Mouse (Mus musculus): ENCODE results near the gene Lsm6. TPM values are rescaled to one million over a fixed set of nuclear protein-coding genes. Genes with fewer than 3 reads are reported as not detected.
"Not testable (repeated sequence)": the region's sequence is repeated elsewhere in the genome, so short reads cannot be mapped to it uniquely, and the experiment has no call there.

Lsm6 gene
- polyA plus RNA-seq, 1 experiment from 2014 or later = 199 TPM

DNA sequence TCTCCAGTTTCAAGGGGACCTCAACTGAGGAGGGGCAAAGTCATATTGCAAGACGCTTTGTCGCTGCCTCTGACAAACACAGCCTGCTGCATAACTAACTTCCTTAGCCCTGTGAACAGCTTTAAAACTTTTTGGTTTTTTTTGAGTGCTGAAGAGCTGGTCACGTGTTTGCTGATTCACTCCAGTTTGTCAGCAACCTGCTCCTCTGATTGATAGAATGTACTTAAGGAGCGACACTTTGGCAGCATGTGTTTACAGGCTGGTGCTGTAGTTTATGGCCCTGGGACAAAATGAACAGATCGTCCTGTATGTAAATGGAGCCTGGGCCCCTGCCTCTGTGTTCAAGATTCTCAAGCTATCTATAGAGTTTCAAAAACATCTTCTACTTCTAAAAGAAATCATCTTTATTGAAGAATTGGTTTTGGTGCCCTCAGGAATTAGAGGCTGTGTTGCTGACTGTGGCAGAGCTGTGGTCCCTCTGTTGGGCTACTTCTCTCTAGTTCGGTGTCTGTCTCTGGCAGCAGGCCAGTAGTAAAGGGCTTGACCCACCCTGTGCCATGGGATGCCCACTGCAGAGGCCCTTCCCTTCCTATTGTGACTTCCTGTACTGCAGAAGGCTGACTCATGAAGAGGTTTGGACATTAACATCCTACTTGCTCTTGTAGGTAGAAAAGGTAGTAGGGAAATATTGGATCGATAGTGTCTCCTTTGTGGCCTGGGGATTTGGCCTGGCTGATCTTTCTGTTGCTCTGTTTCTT is 17.9 kb upstream of the Lsm6 start:
- no peak for ATAC-seq
- DNase-seq (ENCODE audit: low spot score) = peak; percentile 23
- H3K4me3 ChIP-seq (ENCODE audit: low read depth, low read length) = no peak overlapping the region
- no peaks in the 10 kb centered on the region for H3K9me3 ChIP-seq (replicated peaks; ENCODE audit: control insufficient read depth, low read length)
- H3K27ac ChIP-seq (ENCODE audit: low read depth, low read length) = no peak overlapping the region
- H3K36me3 ChIP-seq (ENCODE audit: control insufficient read depth, insufficient read depth, low read length) = no peaks in the 10 kb centered on the region
- H3K4me1 ChIP-seq (ENCODE audit: control insufficient read depth, insufficient read depth, low read length) = no peaks in the 10 kb centered on the region
- WGBS = 86% methylated on average over 7 of the region's 7 CpGs
- no peak overlapping the region for H3K9ac ChIP-seq (ENCODE audit: low read length)
- no peaks in the 10 kb centered on the region for H3K27me3 ChIP-seq (replicated peaks; ENCODE audit: control insufficient read depth, insufficient read depth, low read length)
- H3K4me2 ChIP-seq (ENCODE audit: low read length) = no peak overlapping the region

DNA sequence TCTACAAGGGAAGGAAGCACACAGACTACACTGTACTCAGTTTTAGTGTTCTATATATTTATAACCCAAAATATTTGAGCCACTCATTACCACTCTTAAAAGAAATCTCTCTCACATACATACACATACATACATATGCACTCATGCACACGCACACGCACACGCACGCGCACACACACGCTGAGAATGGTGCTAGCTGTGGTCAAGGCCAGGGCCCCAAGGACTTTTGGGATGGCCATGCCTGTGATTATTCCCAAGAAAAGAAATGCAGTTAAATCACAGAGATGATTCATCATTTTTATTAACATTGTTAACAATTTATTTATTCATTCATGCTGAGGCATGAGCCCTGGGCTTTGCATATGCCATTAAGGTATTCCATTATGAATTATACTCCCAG is 15.2 kb upstream of the Lsm6 start:
- Histone ChIP-seq H3K4me3 (ENCODE audit: low read depth, low read length) (no peak overlapping the region), H3K27me3 (replicated peaks; ENCODE audit: control insufficient read depth, insufficient read depth, low read length) (no peaks in the 10 kb centered on the region), H3K4me2 (ENCODE audit: low read length) (no peak overlapping the region), H3K9ac (ENCODE audit: low read length) (no peak overlapping the region), H3K4me1 (ENCODE audit: control insufficient read depth, insufficient read depth, low read length) (no peaks in the 10 kb centered on the region), H3K27ac (ENCODE audit: low read depth, low read length) (no peak overlapping the region), H3K9me3 (replicated peaks; ENCODE audit: control insufficient read depth, low read length) (no peaks in the 10 kb centered on the region), H3K36me3 (ENCODE audit: control insufficient read depth, insufficient read depth, low read length) (no peaks in the 10 kb centered on the region)
- DNase-seq (ENCODE audit: low spot score) (no peak), ATAC-seq (no peak)
- 98% methylated on average over 6 of the region's 6 CpGs for WGBS

DNA sequence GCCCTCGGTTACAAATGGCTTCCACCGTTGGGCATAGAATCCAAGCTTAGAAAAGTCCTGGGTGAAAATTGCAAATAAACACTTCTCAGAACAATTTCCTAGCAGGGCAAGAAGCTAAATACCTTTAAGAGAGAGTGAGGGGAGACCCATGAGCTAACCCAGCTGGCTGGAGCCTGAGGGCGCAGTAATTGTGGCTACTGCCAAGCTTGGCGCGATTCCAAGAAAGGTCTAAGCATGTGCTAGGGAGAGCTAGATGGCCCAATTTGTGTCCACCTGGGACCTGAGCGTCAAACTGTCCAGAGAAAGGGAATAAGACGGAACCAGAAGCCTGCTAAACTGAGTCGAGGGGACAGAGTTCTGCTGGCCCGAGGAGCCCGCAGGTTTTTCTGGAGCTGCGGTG is 7.5 kb upstream of the Lsm6 start:
- WGBS = 77% methylated on average over 11 of the region's 11 CpGs
- Histone ChIP-seq H3K4me3 (ENCODE audit: low read depth, low read length) (no peak overlapping the region), H3K4me1 (ENCODE audit: control insufficient read depth, insufficient read depth, low read length) (no peaks in the 10 kb centered on the region), H3K36me3 (ENCODE audit: control insufficient read depth, insufficient read depth, low read length) (no peaks in the 10 kb centered on the region), H3K9ac (ENCODE audit: low read length) (no peak overlapping the region), H3K27me3 (replicated peaks; ENCODE audit: control insufficient read depth, insufficient read depth, low read length) (no peaks in the 10 kb centered on the region), H3K27ac (ENCODE audit: low read depth, low read length) (no peak overlapping the region), H3K4me2 (ENCODE audit: low read length) (no peak overlapping the region), H3K9me3 (replicated peaks; ENCODE audit: control insufficient read depth, low read length) (no peaks in the 10 kb centered on the region)
- ATAC-seq (no peak), DNase-seq (ENCODE audit: low spot score) (peak; percentile 42)

DNA sequence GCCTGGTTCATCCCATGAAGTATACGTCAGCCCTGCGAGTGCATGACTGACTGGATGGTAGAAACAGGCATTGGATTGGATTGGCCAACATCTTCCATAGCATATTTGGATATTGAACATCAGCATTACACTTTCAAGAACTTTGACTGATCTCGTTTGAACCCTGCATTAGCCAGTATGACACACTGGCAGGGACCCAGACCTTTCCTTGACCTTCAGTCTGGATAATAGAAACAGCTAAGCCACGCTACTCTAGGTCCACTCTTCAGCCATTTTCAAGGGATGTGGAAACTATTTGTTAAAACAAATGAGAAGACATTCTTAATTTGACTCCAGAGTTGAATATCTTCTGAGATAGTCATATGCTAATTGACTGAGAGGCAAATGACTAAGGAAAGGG is 3.6 kb upstream of the Lsm6 start:
- no peak overlapping the region for H3K27ac ChIP-seq (ENCODE audit: low read depth, low read length)
- no peaks in the 10 kb centered on the region for H3K36me3 ChIP-seq (ENCODE audit: control insufficient read depth, insufficient read depth, low read length)
- 86% methylated on average over 4 of the region's 4 CpGs for WGBS
- peaks cover 4% of the 10 kb centered on the region; the same call in 1 of the 2 replicates for H3K4me1 ChIP-seq (ENCODE audit: control insufficient read depth, insufficient read depth, low read length)
- ATAC-seq (no peak), DNase-seq (ENCODE audit: low spot score) (no peak)
- no peaks in the 10 kb centered on the region for H3K27me3 ChIP-seq (replicated peaks; ENCODE audit: control insufficient read depth, insufficient read depth, low read length)
- no peaks in the 10 kb centered on the region for H3K9me3 ChIP-seq (replicated peaks; ENCODE audit: control insufficient read depth, low read length)
- H3K4me3 ChIP-seq (ENCODE audit: low read depth, low read length) = no peak overlapping the region
- H3K9ac ChIP-seq (ENCODE audit: low read length) = no peak overlapping the region
- no peak overlapping the region for H3K4me2 ChIP-seq (ENCODE audit: low read length)

DNA sequence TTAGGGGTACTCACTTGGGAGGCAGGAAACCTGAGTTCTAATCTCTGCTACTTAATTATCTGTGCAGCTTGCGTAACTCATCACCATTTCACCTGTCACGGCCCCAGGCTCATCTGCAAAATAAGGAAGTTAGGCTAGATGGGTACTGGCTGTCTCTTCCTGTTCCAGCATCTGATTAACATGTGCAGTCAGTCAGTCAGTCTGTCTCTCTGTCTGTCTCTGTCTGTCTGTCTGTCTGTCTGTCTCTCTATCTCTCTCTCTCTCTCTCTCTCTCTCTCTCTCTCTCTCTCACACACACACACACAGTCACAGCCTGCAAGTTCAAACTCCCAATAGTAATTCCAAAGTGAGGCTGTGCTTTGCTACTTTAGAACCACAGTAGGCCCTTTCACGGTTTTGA is 967 bp downstream of the Lsm6 start:
- peak overlapping the region; percentile 90 for H3K9ac ChIP-seq (ENCODE audit: low read length)
- 38% methylated on average over 3 of the region's 3 CpGs for WGBS
- H3K4me1 ChIP-seq (ENCODE audit: control insufficient read depth, insufficient read depth, low read length); H3K36me3 ChIP-seq (ENCODE audit: control insufficient read depth, insufficient read depth, low read length); H3K9me3 ChIP-seq (replicated peaks; ENCODE audit: control insufficient read depth, low read length); H3K27me3 ChIP-seq (replicated peaks; ENCODE audit: control insufficient read depth, insufficient read depth, low read length); ATAC-seq; H3K27ac ChIP-seq (ENCODE audit: low read depth, low read length); DNase-seq (ENCODE audit: low spot score): not testable (repeated sequence)
- H3K4me2 ChIP-seq (ENCODE audit: low read length) = peak overlapping the region; percentile 65
- H3K4me3 ChIP-seq (ENCODE audit: low read depth, low read length) = peak overlapping the region; percentile 75

DNA sequence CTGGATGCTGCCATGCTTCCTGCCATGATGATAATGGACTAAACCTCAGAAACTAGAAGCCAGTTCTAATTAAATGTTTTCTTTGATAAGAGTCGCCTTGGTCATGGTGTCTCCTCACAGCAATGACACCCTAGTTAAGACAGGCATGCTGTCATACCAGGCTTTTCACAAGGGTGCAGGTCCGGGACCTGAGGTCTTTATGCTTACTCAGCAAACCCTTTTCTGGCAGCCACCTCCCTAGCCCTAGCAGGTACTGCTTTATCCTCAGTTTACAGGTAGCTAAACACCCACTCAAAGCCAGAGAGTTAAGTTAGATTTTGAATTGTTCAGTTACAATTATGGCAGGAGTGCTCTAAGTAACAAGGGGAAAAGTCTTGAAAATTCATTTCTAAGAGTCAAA is 6.2 kb downstream of the Lsm6 start:
- DNase-seq (ENCODE audit: low spot score) (no peak), ATAC-seq (no peak)
- Histone ChIP-seq H3K4me2 (ENCODE audit: low read length) (no peak overlapping the region), H3K36me3 (ENCODE audit: control insufficient read depth, insufficient read depth, low read length) (peaks cover 32% of the 10 kb centered on the region), H3K4me1 (ENCODE audit: control insufficient read depth, insufficient read depth, low read length) (peaks cover 14% of the 10 kb centered on the region), H3K27ac (ENCODE audit: low read depth, low read length) (no peak overlapping the region), H3K4me3 (ENCODE audit: low read depth, low read length) (no peak overlapping the region), H3K9ac (ENCODE audit: low read length) (no peak overlapping the region), H3K9me3 (replicated peaks; ENCODE audit: control insufficient read depth, low read length) (no peaks in the 10 kb centered on the region), H3K27me3 (replicated peaks; ENCODE audit: control insufficient read depth, insufficient read depth, low read length) (no peaks in the 10 kb centered on the region)
- WGBS = 96% methylated on average over 2 of the region's 2 CpGs

DNA sequence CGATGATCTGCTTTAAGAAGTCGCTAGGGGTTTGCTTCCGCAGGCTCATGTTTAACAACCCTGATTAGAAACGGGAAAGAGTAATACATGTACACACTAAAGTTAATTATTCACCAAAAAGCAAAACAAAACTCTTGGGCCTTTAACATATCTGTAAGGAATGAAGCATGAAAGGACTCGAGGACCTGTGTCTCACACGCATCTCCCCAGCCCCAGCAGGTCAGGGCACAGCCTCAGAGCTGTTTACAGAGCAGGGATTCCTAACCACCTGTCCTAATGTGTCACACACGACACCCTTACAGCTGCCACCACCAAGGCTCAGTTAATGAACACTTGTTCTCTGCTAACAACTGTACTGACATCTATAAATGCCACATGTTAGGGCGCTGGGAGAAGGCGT is 7.9 kb downstream of the Lsm6 start:
- Histone ChIP-seq H3K9ac (ENCODE audit: low read length) (no peak overlapping the region), H3K27ac (ENCODE audit: low read depth, low read length) (no peak overlapping the region), H3K4me1 (ENCODE audit: control insufficient read depth, insufficient read depth, low read length) (peaks cover 14% of the 10 kb centered on the region), H3K27me3 (replicated peaks; ENCODE audit: control insufficient read depth, insufficient read depth, low read length) (no peaks in the 10 kb centered on the region), H3K9me3 (replicated peaks; ENCODE audit: control insufficient read depth, low read length) (no peaks in the 10 kb centered on the region), H3K4me3 (ENCODE audit: low read depth, low read length) (no peak overlapping the region), H3K36me3 (ENCODE audit: control insufficient read depth, insufficient read depth, low read length) (peaks cover 40% of the 10 kb centered on the region), H3K4me2 (ENCODE audit: low read length) (no peak overlapping the region)
- WGBS = 82% methylated on average over 9 of the region's 9 CpGs
- no peak for DNase-seq (ENCODE audit: low spot score)
- no peak for ATAC-seq

DNA sequence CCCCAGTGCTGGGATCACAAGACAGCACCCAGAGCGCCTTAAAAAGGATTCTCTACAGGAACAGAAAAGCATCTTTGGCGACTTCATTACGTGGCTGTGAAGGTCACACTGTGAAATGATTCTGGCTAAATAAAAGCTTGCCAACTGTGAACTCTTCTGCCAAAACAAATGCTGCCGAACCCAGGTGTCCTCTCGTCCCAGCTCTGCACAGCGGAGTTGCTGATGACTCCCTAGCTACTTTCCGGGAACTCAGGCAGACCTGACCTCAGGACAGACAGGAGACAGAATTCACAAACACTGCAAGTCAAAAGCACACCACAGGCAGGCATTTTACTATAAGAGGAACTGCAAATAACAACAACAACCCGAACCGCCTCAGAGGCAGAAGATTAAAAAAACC is 8.5 kb downstream of the Lsm6 start:
- H3K27me3 ChIP-seq (replicated peaks; ENCODE audit: control insufficient read depth, insufficient read depth, low read length) = no peaks in the 10 kb centered on the region

DNA sequence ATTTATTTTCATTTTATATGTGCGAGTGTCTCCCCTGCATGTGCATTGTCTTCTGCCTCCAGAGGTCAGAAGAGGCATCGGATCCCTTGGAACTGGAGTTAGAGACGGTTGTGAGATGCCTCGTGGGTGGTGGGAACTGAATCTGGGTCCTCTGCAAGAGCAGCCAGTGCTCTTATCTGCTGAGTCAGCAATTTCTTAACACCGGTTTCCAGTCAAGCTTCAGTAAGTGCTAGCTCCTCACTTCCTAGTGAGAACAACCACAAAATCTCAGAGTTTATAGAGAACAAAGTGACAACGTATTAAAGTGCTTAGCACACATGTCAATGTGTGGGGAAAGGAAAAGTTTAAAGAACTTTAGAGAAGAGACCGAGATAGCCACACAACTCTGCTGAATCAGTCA is 9.2 kb downstream of the Lsm6 start:
- no peaks in the 10 kb centered on the region for H3K9me3 ChIP-seq (replicated peaks; ENCODE audit: control insufficient read depth, low read length)
- H3K9ac ChIP-seq (ENCODE audit: low read length) = no peak overlapping the region
- H3K27ac ChIP-seq (ENCODE audit: low read depth, low read length) = no peak overlapping the region
- no peak overlapping the region for H3K4me2 ChIP-seq (ENCODE audit: low read length)
- H3K36me3 ChIP-seq (ENCODE audit: control insufficient read depth, insufficient read depth, low read length) = peaks cover 53% of the 10 kb centered on the region
- H3K4me1 ChIP-seq (ENCODE audit: control insufficient read depth, insufficient read depth, low read length) = peaks cover 14% of the 10 kb centered on the region
- DNase-seq (ENCODE audit: low spot score) (no peak), ATAC-seq (no peak)
- 92% methylated on average over 7 of the region's 7 CpGs for WGBS
- no peak overlapping the region for H3K4me3 ChIP-seq (ENCODE audit: low read depth, low read length)
- no peaks in the 10 kb centered on the region for H3K27me3 ChIP-seq (replicated peaks; ENCODE audit: control insufficient read depth, insufficient read depth, low read length)

More for the DNA sequence above, 8.5 kb downstream of the Lsm6 start:
- no peak overlapping the region for H3K9ac ChIP-seq (ENCODE audit: low read length)
- no peak overlapping the region for H3K4me3 ChIP-seq (ENCODE audit: low read depth, low read length)
- H3K9me3 ChIP-seq (replicated peaks; ENCODE audit: control insufficient read depth, low read length) = no peaks in the 10 kb centered on the region
- H3K4me2 ChIP-seq (ENCODE audit: low read length) = no peak overlapping the region
- no peak overlapping the region for H3K27ac ChIP-seq (ENCODE audit: low read depth, low read length)
- peaks cover 14% of the 10 kb centered on the region for H3K4me1 ChIP-seq (ENCODE audit: control insufficient read depth, insufficient read depth, low read length)
- H3K36me3 ChIP-seq (ENCODE audit: control insufficient read depth, insufficient read depth, low read length) = peaks cover 46% of the 10 kb centered on the region
- DNase-seq (ENCODE audit: low spot score) (no peak), ATAC-seq (no peak)
- WGBS = 85% methylated on average over 9 of the region's 9 CpGs
